Mouse (Mus musculus): Measurements from ENCODE around the gene Ankrd13b. TPM values are rescaled to one million over a fixed set of nuclear protein-coding genes. Genes with fewer than 3 reads are reported as not detected.

Ankrd13b gene
- total and polyA plus RNA-seq, 3 experiments, result 0.55 to 2.7 (median 1.7) TPM

DNA sequence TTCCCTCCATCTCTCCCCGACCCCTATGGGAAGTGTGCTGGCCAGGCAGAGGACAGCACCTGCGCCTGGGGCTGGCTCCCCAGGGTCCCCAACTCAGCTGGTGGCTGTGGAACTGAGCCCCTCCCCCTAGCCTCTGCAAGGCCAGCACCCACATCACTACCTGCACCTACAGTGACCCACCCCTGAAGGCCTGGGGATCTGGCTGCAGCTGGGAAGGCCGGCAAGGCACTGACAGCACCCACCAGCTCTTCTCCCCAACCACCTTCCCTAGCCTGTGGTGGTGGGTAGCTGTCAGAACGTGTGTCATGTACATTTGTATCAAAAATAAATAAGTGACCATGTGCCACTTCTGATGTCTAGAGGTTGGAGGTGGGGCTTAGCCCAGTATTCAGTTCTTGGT lies 17.9 kb upstream of the Ankrd13b start:
- Histone ChIP-seq H3K36me3 (replicated peaks in 1 of 2; ENCODE audit: control insufficient read depth in 1 of 2, insufficient read depth in 1 of 2, low read length in 1 of 2) (peaks cover 52 to 83% of the 10 kb centered on the region in 2 experiments), H3K4me1 (ENCODE audit: control insufficient read depth in 1 of 2, insufficient read depth in 2 of 2) (peaks cover 9 to 26% of the 10 kb centered on the region in 2 experiments), H3K9ac (ENCODE audit: insufficient read depth, low read depth) (no peak overlapping the region), H3K4me3 (replicated peaks in 1 of 3; ENCODE audit: low read depth in 2 of 3, low read length in 2 of 3, poor library complexity in 1 of 3) (no peak overlapping the region), H3K79me2 (replicated peaks; ENCODE audit: control insufficient read depth, extremely low read depth, insufficient read depth, poor library complexity, severe bottlenecking) (no peaks in the 10 kb centered on the region), H3K4me2 (ENCODE audit: insufficient read depth, low read depth, poor library complexity, severe bottlenecking) (no peak overlapping the region), H3K27me3 (replicated peaks) (no peaks in the 10 kb centered on the region), H3K27ac (ENCODE audit: insufficient read depth, low read depth) (no peak overlapping the region), H3K9me3 (replicated peaks; ENCODE audit: low read length) (no peaks in the 10 kb centered on the region)
- in situ Hi-C loops (cut with MboI; ENCODE audit: low pct_ligation_motif_present, low pct_unique_long_range_greater_than_20kb, low sequenced_read_pairs), result no loop called here
- DNase-seq (ENCODE audit: extremely low read depth), result no peak
- TF ChIP-seq MAX (IDR thresholded peaks at IDR 0.05; ENCODE audit: low read length), result no peak
- no peak for TF ChIP-seq CHD2 (IDR thresholded peaks at IDR 0.05; ENCODE audit: low read length)
- TF ChIP-seq POLR2AphosphoS2 (IDR thresholded peaks at IDR 0.05; ENCODE audit: low read depth, low read length), result no peak
- TF ChIP-seq CTCF (conservative IDR thresholded peaks at IDR 0.05 in 1 of 2, IDR thresholded peaks at IDR 0.05 in 1 of 2; ENCODE audit: low read depth in 2 of 2, low read length in 2 of 2), result no peak
- TF ChIP-seq TCF12 (IDR thresholded peaks at IDR 0.05; ENCODE audit: low read depth, low read length), result no peak
- no peak for TF ChIP-seq NRF1 (IDR thresholded peaks at IDR 0.05; ENCODE audit: low read depth, low read length)
- TF ChIP-seq ZC3H11A (IDR thresholded peaks at IDR 0.05; ENCODE audit: low read depth, low read length), result no peak
- no peak for TF ChIP-seq POLR2A (IDR thresholded peaks at IDR 0.05; ENCODE audit: low read depth, low read length)
- TF ChIP-seq RAD21 (IDR thresholded peaks at IDR 0.05; ENCODE audit: low read depth, low read length), result no peak
- dilution Hi-C loops (cut with MboI; ENCODE audit: extremely low pct_ligation_motif_present, extremely low pct_unique_long_range_greater_than_20kb, low sequenced_read_pairs), result no loop called here

DNA sequence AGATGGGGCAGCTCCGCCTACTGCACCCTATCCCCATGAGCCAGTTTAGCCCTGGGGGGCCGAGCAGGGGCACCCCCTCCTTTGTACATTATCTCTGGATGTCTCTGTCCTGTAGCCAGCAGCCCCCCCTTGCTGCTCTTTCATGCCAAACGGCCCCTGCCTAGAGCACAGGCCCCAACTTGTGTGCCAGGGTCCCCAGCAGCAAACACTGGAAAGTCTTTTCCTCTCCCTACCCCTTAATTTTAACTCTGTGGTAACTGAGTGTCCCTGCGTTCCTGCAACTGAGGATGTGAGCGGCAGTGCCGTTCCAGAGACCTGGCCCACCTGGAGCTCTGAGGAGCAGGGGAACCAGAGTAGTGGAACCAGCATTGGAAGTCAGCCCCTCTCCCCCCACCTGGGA lies 17.5 kb upstream of the Ankrd13b start:
- H3K9ac ChIP-seq (ENCODE audit: insufficient read depth, low read depth), result no peak overlapping the region
- H3K9me3 ChIP-seq (replicated peaks; ENCODE audit: low read length), result no peaks in the 10 kb centered on the region
- in situ Hi-C loops (cut with MboI; ENCODE audit: low pct_ligation_motif_present, low pct_unique_long_range_greater_than_20kb, low sequenced_read_pairs), result no loop called here
- no peaks in the 10 kb centered on the region for H3K27me3 ChIP-seq (replicated peaks)
- H3K4me2 ChIP-seq (ENCODE audit: insufficient read depth, low read depth, poor library complexity, severe bottlenecking), result no peak overlapping the region
- TF ChIP-seq ZKSCAN1 (IDR thresholded peaks at IDR 0.05; ENCODE audit: borderline replicate concordance, low read depth, low read length) (no peak), CTCF (conservative IDR thresholded peaks at IDR 0.05 in 1 of 2, IDR thresholded peaks at IDR 0.05 in 1 of 2; ENCODE audit: low read depth in 2 of 2, low read length in 2 of 2) (no peak), GABPA (IDR thresholded peaks at IDR 0.05; ENCODE audit: insufficient replicate concordance, low read depth, low read length) (no peak), NELFE (IDR thresholded peaks at IDR 0.05; ENCODE audit: low read depth, low read length) (no peak), ETS1 (conservative IDR thresholded peaks at IDR 0.05; ENCODE audit: low read depth, low read length) (no peak), ELF1 (IDR thresholded peaks at IDR 0.05; ENCODE audit: low read depth, low read length) (no peak), USF2 (conservative IDR thresholded peaks at IDR 0.05; ENCODE audit: low read depth, low read length) (no peak), CHD2 (IDR thresholded peaks at IDR 0.05; ENCODE audit: low read length) (no peak), MAZ (IDR thresholded peaks at IDR 0.05; ENCODE audit: low read depth, low read length) (no peak), MAFK (IDR thresholded peaks at IDR 0.05; ENCODE audit: insufficient replicate concordance, low read length) (no peak), ZNF384 (IDR thresholded peaks at IDR 0.05; ENCODE audit: low read depth, low read length) (no peak), MAX (IDR thresholded peaks at IDR 0.05; ENCODE audit: low read length) (no peak), ZMIZ1 (IDR thresholded peaks at IDR 0.05; ENCODE audit: low read depth, low read length) (no peak), POLR2A (IDR thresholded peaks at IDR 0.05; ENCODE audit: low read depth, low read length) (no peak)
- no peak overlapping the region for H3K4me3 ChIP-seq (replicated peaks in 1 of 3; ENCODE audit: low read depth in 2 of 3, low read length in 2 of 3, poor library complexity in 1 of 3)
- dilution Hi-C loops (cut with MboI; ENCODE audit: extremely low pct_ligation_motif_present, extremely low pct_unique_long_range_greater_than_20kb, low sequenced_read_pairs), result no loop called here
- no peak for DNase-seq (ENCODE audit: extremely low read depth)
- no peaks in the 10 kb centered on the region for H3K79me2 ChIP-seq (replicated peaks; ENCODE audit: control insufficient read depth, extremely low read depth, insufficient read depth, poor library complexity, severe bottlenecking)
- peaks cover 56 to 87% of the 10 kb centered on the region in 2 experiments for H3K36me3 ChIP-seq (replicated peaks in 1 of 2; ENCODE audit: control insufficient read depth in 1 of 2, insufficient read depth in 1 of 2, low read length in 1 of 2)
- peaks cover 7 to 23% of the 10 kb centered on the region in 2 experiments for H3K4me1 ChIP-seq (ENCODE audit: control insufficient read depth in 1 of 2, insufficient read depth in 2 of 2)
- H3K27ac ChIP-seq (ENCODE audit: insufficient read depth, low read depth), result no peak overlapping the region
